Mouse (Mus musculus) ES-Bruce4 (cell line): ENCODE results near the gene Rxfp3. TPM values are rescaled to one million over a fixed set of nuclear protein-coding genes. Genes with fewer than 3 reads are reported as not detected.

Experiments
- H3K27ac ChIP-seq: 2 replicates; pipeline ENCODE4 v1.5.1; 2012; ENCODE audit warnings: low read length, inconsistent platforms; ENCODE audit not compliant: insufficient read depth
- H3K27me3 ChIP-seq: 2 replicates; pipeline ENCODE4 v1.6.1; 2012; ENCODE audit warnings: mild to moderate bottlenecking, low read length, inconsistent platforms; ENCODE audit not compliant: control insufficient read depth, poor library complexity, insufficient read depth, severe bottlenecking
- H3K36me3 ChIP-seq: 2 replicates; pipeline ENCODE4 v1.6.1; 2012; ENCODE audit warnings: inconsistent platforms, mild to moderate bottlenecking, low read length, moderate library complexity; ENCODE audit not compliant: control insufficient read depth, poor library complexity, insufficient read depth, severe bottlenecking
- H3K4me1 ChIP-seq: one replicate; pipeline ENCODE4 v1.8.1; 2011; ENCODE audit warnings: low read length; ENCODE audit not compliant: control insufficient read depth, insufficient read depth
- H3K4me3 ChIP-seq: 2 replicates; pipeline ENCODE4 v1.5.1; 2011; ENCODE audit warnings: low read depth, mild to moderate bottlenecking, low read length
- H3K9ac ChIP-seq: 2 replicates; pipeline ENCODE4 v1.6.1; 2012; ENCODE audit warnings: low read depth, mild to moderate bottlenecking, inconsistent platforms; ENCODE audit not compliant: poor library complexity, severe bottlenecking
- H3K9me3 ChIP-seq: replicated peaks from 2 replicates; pipeline ENCODE4 v1.6.1; 2012; ENCODE audit warnings: mild to moderate bottlenecking, low read length, inconsistent platforms; ENCODE audit not compliant: control insufficient read depth, poor library complexity, insufficient read depth, severe bottlenecking
- CTCF ChIP-seq: IDR thresholded peaks from one replicate; pipeline ENCODE4 v1.8.1; 2011; ENCODE audit warnings: low read depth, low read length
- EP300 ChIP-seq: IDR thresholded peaks from 2 replicates; pipeline ENCODE4 v1.6.1; 2011; ENCODE audit warnings: low read depth, low read length; ENCODE audit not compliant: insufficient read depth
- POLR2A ChIP-seq: IDR thresholded peaks from one replicate; pipeline ENCODE4 v1.8.1; 2011; ENCODE audit warnings: low read length; ENCODE audit not compliant: insufficient read depth
- polyA plus RNA-seq: library from polyadenylated mRNA; stranded (reverse); fragments of >200 nt; gene quantifications from 2 replicates; pipeline ENCODE4 v1.2.4, GENCODE M21; 2011; ENCODE audit warnings: low read depth; ENCODE audit not compliant: missing spikeins, insufficient read depth, insufficient read length

Rxfp3 gene
- polyA plus RNA-seq, 1 experiment: not detected

- H3K9me3 ChIP-seq: no peaks in the 10 kb centered on the region
- H3K4me1 ChIP-seq: no peaks in the 10 kb centered on the region
- H3K27me3 ChIP-seq: peaks cover 11% of the 10 kb centered on the region; the same call in 1 of the 2 replicates
- TF ChIP-seq EP300: no peak
- TF ChIP-seq POLR2A: no peak
- TF ChIP-seq CTCF: no peak
- H3K4me3 ChIP-seq: peak overlapping the region; percentile 49
- H3K36me3 ChIP-seq: no peaks in the 10 kb centered on the region
- no peak overlapping the region for H3K27ac ChIP-seq
- no peak overlapping the region for H3K9ac ChIP-seq
Observed at GRCm38 (mm10) chr15:11037376-11037695, 455 bp downstream of the Rxfp3 start.

DNA sequence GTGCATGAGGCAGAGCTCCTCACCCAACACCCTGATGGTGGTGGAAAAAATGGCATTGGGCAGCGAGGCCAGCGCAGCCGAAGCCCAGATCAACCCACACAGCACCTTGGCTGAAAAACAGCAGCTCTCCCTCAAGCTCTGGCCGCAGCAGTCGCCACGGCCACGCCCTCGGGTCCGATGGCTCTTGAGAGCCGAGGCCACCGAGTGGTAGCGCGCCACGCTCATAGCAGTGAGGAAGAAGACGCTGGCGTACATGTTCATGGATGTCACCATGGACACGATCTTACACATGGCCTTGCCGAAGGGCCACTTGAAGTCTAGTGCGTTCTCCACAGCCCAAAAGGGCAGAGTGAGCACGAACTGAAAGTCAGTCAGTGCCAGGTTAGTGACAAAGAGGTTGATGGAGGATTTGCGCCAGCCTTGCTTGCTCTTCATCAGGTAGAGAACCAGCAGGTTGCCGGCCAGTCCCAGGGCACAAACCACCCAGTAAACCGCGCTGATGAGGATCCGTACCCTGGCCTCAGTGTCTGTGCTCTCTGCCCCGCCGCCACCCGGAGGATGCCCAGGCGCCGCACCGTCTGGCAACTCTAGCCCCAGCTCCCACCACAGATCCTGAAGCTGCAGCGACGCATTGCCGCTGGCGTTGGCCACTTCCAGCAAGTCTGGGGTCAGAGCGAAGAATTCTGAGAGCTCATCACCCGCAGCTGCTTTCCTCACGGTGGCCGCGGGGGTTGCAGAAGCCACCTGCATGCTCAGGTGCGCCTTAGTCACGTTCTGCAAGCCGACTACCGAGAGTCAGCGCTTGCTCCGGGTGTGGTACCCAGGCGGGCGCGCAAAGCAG lies 1.0 kb downstream of the Rxfp3 start:
- H3K4me3 ChIP-seq: peak overlapping the region; percentile 49
- no peak overlapping the region for H3K9ac ChIP-seq
- no peaks in the 10 kb centered on the region for H3K9me3 ChIP-seq
- H3K36me3 ChIP-seq: no peaks in the 10 kb centered on the region
- no peaks in the 10 kb centered on the region for H3K4me1 ChIP-seq
- TF ChIP-seq CTCF (no peak), EP300 (no peak), POLR2A (no peak)
- H3K27me3 ChIP-seq: peaks cover 11% of the 10 kb centered on the region; the same call in 1 of the 2 replicates
- H3K27ac ChIP-seq: no peak overlapping the region

DNA sequence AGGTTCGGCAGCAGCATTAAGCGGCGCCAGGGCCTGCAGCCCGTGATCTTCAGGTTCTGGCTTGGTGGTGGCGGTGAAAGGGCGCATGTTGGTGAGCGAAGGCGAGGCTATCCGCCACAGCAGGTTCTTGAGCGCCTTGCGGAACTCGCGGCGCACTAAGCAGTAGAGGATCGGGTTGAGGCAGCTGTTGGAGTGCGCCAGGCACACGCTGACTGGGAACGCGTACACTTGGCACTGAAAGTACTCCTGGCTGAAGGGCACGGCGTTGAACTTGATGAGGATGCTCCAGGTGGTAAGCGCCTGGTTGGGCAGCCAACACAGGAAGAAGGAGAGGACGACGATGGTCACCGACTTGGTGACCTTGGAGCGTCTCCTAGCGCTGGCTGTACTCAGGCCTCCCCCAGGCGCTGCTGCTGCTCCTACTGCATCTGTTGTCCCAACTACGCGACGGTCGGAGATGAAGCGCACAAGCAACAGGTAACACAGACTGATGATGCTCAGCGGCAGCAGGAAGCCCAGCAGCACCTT lies 1.8 kb downstream of the Rxfp3 start:
- TF ChIP-seq EP300 (no peak), CTCF (no peak), POLR2A (no peak)
- Histone ChIP-seq H3K4me1 (no peaks in the 10 kb centered on the region), H3K9me3 (no peaks in the 10 kb centered on the region), H3K27ac (no peak overlapping the region), H3K36me3 (no peaks in the 10 kb centered on the region), H3K4me3 (peak overlapping the region; percentile 33), H3K9ac (no peak overlapping the region), H3K27me3 (peaks cover 11% of the 10 kb centered on the region; the same call in 1 of the 2 replicates)

- H3K4me3 ChIP-seq: no peak overlapping the region
- H3K27ac ChIP-seq: no peak overlapping the region
- H3K36me3 ChIP-seq: no peaks in the 10 kb centered on the region
- no peak overlapping the region for H3K9ac ChIP-seq
- no peaks in the 10 kb centered on the region for H3K9me3 ChIP-seq
- TF ChIP-seq CTCF (no peak), POLR2A (no peak), EP300 (no peak)
- no peaks in the 10 kb centered on the region for H3K4me1 ChIP-seq
- H3K27me3 ChIP-seq: peaks cover 7% of the 10 kb centered on the region; the same call in 1 of the 2 replicates
Observed at GRCm38 (mm10) chr15:11030188-11030587, 7.6 kb downstream of the Rxfp3 start.

DNA sequence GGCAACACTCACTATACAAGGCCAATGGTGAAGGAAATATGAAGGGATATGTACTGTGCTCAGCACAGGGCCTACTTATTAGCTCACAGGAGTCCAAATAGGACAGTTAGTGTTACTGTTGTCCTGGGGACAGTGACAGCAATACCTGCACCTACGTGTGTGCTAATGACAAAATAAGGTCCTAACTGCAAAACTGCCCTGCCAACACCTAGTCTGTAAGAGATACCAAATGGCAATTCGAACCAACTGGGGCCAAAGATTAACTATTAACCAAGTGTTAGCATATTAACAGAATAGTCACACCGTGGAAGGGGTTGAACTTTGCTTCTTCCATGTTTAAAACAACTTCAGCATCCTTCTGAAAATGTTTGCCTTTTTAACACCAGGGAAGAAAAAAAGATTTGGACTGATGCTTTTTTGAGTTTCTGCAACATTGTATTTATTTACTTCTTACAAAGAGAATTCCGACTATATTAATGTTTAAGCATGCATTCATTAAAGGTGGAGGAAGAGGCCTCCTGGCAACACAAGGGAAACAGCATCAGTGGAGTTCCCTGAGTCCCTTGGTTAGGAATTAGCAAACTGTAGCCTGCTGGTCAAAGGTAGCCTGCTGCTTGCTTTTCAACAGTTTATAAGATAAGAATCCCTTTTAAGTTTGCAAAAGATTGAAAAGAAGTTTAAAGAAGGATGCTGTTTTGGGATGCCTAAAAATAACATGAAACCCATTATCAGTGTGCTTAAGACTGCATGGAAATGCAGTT lies 10.8 kb downstream of the Rxfp3 start:
- Histone ChIP-seq H3K9me3 (no peaks in the 10 kb centered on the region), H3K27ac (no peak overlapping the region), H3K9ac (no peak overlapping the region), H3K36me3 (no peaks in the 10 kb centered on the region), H3K27me3 (no peaks in the 10 kb centered on the region), H3K4me3 (no peak overlapping the region), H3K4me1 (no peaks in the 10 kb centered on the region)
- no peak for TF ChIP-seq EP300
- no peak for TF ChIP-seq POLR2A
- TF ChIP-seq CTCF: no peak

DNA sequence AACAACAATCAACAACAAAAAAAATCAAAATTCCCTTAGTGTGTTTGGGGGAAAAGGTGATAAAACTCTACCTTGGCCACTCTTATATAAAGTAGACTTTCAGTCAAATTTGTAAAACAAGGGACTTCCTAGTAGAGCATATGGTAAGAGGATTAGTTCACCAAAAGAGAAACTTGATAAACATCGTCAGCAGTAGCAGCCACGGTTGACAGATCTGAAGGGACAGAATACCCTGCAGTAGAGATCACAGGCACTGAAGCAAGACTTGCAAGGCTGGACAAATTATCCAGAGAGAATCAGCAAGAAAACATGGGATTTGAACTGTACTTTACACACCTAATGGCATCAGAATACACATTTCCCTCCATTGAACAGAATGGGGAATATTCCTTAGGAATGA lies 22.9 kb downstream of the Rxfp3 start:
- no peak overlapping the region for H3K4me3 ChIP-seq
- no peak overlapping the region for H3K27ac ChIP-seq
- TF ChIP-seq POLR2A: no peak
- TF ChIP-seq EP300: no peak
- TF ChIP-seq CTCF: no peak

More for the DNA sequence above, 22.9 kb downstream of the Rxfp3 start:
- Histone ChIP-seq H3K9ac (no peak overlapping the region), H3K36me3 (no peaks in the 10 kb centered on the region), H3K27me3 (no peaks in the 10 kb centered on the region), H3K9me3 (no peaks in the 10 kb centered on the region), H3K4me1 (no peaks in the 10 kb centered on the region)
